9 mouse cellular contexts compared by ENCODE assay signal in genomic region chr13:47244771-47245170, GRCm38 (mm10).
A peak's percentile ranks its signal among the peaks of the same experiment; 100 is the strongest.
DNase-seq lines count a peak whose midpoint lies in the region; ATAC-seq lines count a peak whose summit lies in the region.
"Had no signal": no experiment of that assay in that cellular context is flagged by ENCODE, and none has a peak within 500 bp of the region (broad histone marks: within the 10 kb centered on the region; RNA-seq: fewer than 3 reads in every experiment).

No protein-coding gene starts in this region.

- no peak for ATAC-seq in cerebellum, adult (ENCODE audit: insufficient number of reproducible peaks, low FRiP score, low TSS enrichment)
- ATAC-seq in heart, embryonic 14.5 days (ENCODE audit: insufficient number of reproducible peaks, insufficient read depth, low FRiP score, low read depth), result peak; percentile 73; the same call in 1 of the 2 replicates
- ATAC-seq in stomach, embryonic 15.5 days (ENCODE audit: insufficient read depth, low FRiP score, low read depth), result 0 out of 2 replicates have a peak, but pooled peaks have one; percentile 31

- peak; percentile 83 to 88 for DNase-seq in cerebellum, postnatal 14 days
- DNase-seq in c-Kit-positive CD71-positive TER-119-positive erythroid progenitor cells, embryonic 14.5 days (ENCODE audit: low spot score), result peak; percentile 10
- DNase-seq in left cerebral cortex, postnatal 25 days (ENCODE audit: low spot score in 2 of 2), result peak; percentile 65 to 90
- no peak for DNase-seq in ovary, postnatal 14 days (ENCODE audit: low spot score)
- DNase-seq in ovary, postnatal 10 days (ENCODE audit: low spot score), result no peak

- H3K27me3 ChIP-seq in heart, embryonic 14.5 days (ENCODE audit: control insufficient read depth, insufficient read depth, low read length), result no peaks in the 10 kb centered on the region
- H3K27me3 ChIP-seq in stomach, embryonic 15.5 days (replicated peaks), result no peaks in the 10 kb centered on the region
- H3K27me3 ChIP-seq: limb, embryonic 15.5 days had no signal

- no peaks in the 10 kb centered on the region; the same call in 1 of the 2 replicates for H3K9me3 ChIP-seq in heart, embryonic 14.5 days (ENCODE audit: control insufficient read depth, low read length)
- no peaks in the 10 kb centered on the region for H3K9me3 ChIP-seq in stomach, embryonic 15.5 days
- H3K9me3 ChIP-seq: limb, embryonic 15.5 days had no signal

- H3K4me1 ChIP-seq in heart, embryonic 14.5 days (ENCODE audit: control insufficient read depth in 2 of 2, insufficient read depth in 2 of 2, low read length in 2 of 2), result peaks cover 19 to 32% of the 10 kb centered on the region in 2 experiments
- H3K4me1 ChIP-seq in stomach, embryonic 15.5 days, result no peaks in the 10 kb centered on the region

- WGBS in heart, embryonic 14.5 days, result 17% methylated on average over 11 of the region's 11 CpGs
- 63% methylated on average over 11 of the region's 11 CpGs for WGBS in stomach, embryonic 15.5 days

- no peak overlapping the region for H3K9ac ChIP-seq in heart, embryonic 14.5 days (ENCODE audit: low read length)
- H3K9ac ChIP-seq in stomach, embryonic 15.5 days, result no peak overlapping the region
- H3K9ac ChIP-seq: limb, embryonic 15.5 days had no signal

- peak overlapping the region; percentile 36; the same call in 1 of the 2 replicates for H3K4me2 ChIP-seq in heart, embryonic 14.5 days (ENCODE audit: low read length)
- H3K4me2 ChIP-seq in stomach, embryonic 15.5 days, result no peak overlapping the region
- H3K4me2 ChIP-seq: limb, embryonic 15.5 days had no signal

- H3K27ac ChIP-seq in heart, embryonic 14.5 days (replicated peaks in 1 of 2; ENCODE audit: control insufficient read depth in 1 of 2, insufficient read depth in 1 of 2, low read depth in 2 of 2, low read length in 2 of 2), result peak overlapping the region; percentile 30 to 64; a peak in 2 of 4 replicates
- no peak overlapping the region for H3K27ac ChIP-seq in stomach, embryonic 15.5 days
- H3K27ac ChIP-seq: limb, embryonic 15.5 days had no signal

- no peak overlapping the region for H3K4me3 ChIP-seq in heart, embryonic 14.5 days (ENCODE audit: control insufficient read depth in 1 of 2, insufficient read depth in 1 of 2, low read depth in 1 of 2, low read length in 2 of 2)
- H3K4me3 ChIP-seq in stomach, embryonic 15.5 days (replicated peaks), result no peak overlapping the region
- H3K4me3 ChIP-seq: limb, embryonic 15.5 days had no signal

- H3K36me3 ChIP-seq in heart, embryonic 14.5 days (ENCODE audit: control insufficient read depth, insufficient read depth, low read length), result peaks cover 26% of the 10 kb centered on the region; the same call in 1 of the 2 replicates
- H3K36me3 ChIP-seq in stomach, embryonic 15.5 days, result no peaks in the 10 kb centered on the region

- intact Hi-C loops in left cerebral cortex, postnatal 25 days (cut with DNase I), result loop anchor here (5.0 kb wide), 1 partner anchor 92 kb away; no protein-coding TSS in a partner anchor

Comparison
In these comparisons a context has a peak if more than half of its experiments do, and no peak if none do; other contexts are left out.
1. DNase-seq: peak in cerebellum, postnatal 14 days (2 of 2), c-Kit-positive CD71-positive TER-119-positive erythroid progenitor cells, embryonic 14.5 days (single experiment) and left cerebral cortex, postnatal 25 days (2 of 2); none in ovary, postnatal 14 days (single experiment) and ovary, postnatal 10 days (single experiment).